Mouse (Mus musculus): ENCODE results near the gene Copa.

- TF ChIP-seq POLR2A (IDR thresholded peaks at IDR 0.05; ENCODE audit: insufficient read depth, low read length): no peak
- TF ChIP-seq CTCF (IDR thresholded peaks at IDR 0.05; ENCODE audit: low read depth, low read length): no peak
Observed at GRCm38 (mm10) chr1:172141529-172141928, 59.2 kb downstream of the Copa start.

Measured in ES-Bruce4 (cell line).